ENCODE assay signal across 15 mouse cellular contexts in genomic region chr3:137281052-137281451, GRCm38 (mm10). TPM values are rescaled to one million over a fixed set of nuclear protein-coding genes. Genes with fewer than 3 reads are reported as not detected.
DNase-seq lines count a peak whose midpoint lies in the region; ATAC-seq and TF ChIP-seq lines count a peak whose summit lies in the region.
"Had no signal": no experiment of that assay in that cellular context is flagged by ENCODE, and none has a peak within 500 bp of the region (broad histone marks: within the 10 kb centered on the region; RNA-seq: fewer than 3 reads in every experiment).

No protein-coding gene starts in this region.

- no peak overlapping the region for H3K27ac ChIP-seq in kidney, adult 2 months (ENCODE audit: insufficient read depth, low read depth, low read length)
- H3K27ac ChIP-seq in kidney, embryonic 16.5 days (ENCODE audit: low read length), result no peak overlapping the region
- peak overlapping the region; percentile 56; the same call in 1 of the 2 replicates for H3K27ac ChIP-seq in gastrocnemius, adult 2 months
- no peak overlapping the region for H3K27ac ChIP-seq in hindbrain, embryonic 10.5 days
- H3K27ac ChIP-seq: embryonic facial prominence, embryonic 12.5 days; hindbrain, embryonic 13.5 days had no signal

- peak; percentile 2 for DNase-seq in adrenal gland, postnatal 25 days
- DNase-seq in adrenal gland, adult 18-20 months (ENCODE audit: low spot score in 2 of 2), result no peak
- peak; percentile 17 for DNase-seq in kidney, adult 2 months
- DNase-seq in gastrocnemius, adult 2 months, result peak; percentile 59
- DNase-seq in heart, postnatal 4 days, result peak; percentile 45
- no peak for DNase-seq in left cerebral cortex, adult 9 months (ENCODE audit: low spot score in 2 of 2)
- DNase-seq in hindbrain, embryonic 10.5 days (ENCODE audit: low spot score), result no peak
- DNase-seq: cerebellum, adult 18-20 months; kidney, postnatal 4 days; lung, adult 2 months; right cerebral cortex, postnatal 14 days had no signal

- no peak for TF ChIP-seq CTCF in kidney, adult 2 months (conservative IDR thresholded peaks at IDR 0.05; ENCODE audit: insufficient read depth, insufficient read length, low read depth, low read length)
- no peak for TF ChIP-seq CTCF in gastrocnemius, adult 2 months (IDR thresholded peaks at IDR 0.05)

- peaks cover 4% of the 10 kb centered on the region; the same call in 1 of the 2 replicates for H3K9me3 ChIP-seq in kidney, embryonic 16.5 days (ENCODE audit: low read length)
- no peaks in the 10 kb centered on the region for H3K9me3 ChIP-seq in hindbrain, embryonic 10.5 days
- H3K9me3 ChIP-seq: embryonic facial prominence, embryonic 12.5 days; hindbrain, embryonic 13.5 days had no signal

- no peak for TF ChIP-seq POLR2A in kidney, adult 2 months (IDR thresholded peaks at IDR 0.05; ENCODE audit: low read depth, low read length)

- WGBS in kidney, adult 2 months, result 70% methylated on average over 7 of the region's 7 CpGs
- 84% methylated on average over 7 of the region's 7 CpGs for WGBS in kidney, embryonic 16.5 days
- 87% methylated on average over 7 of the region's 7 CpGs for WGBS in hindbrain, embryonic 10.5 days

- intact Hi-C loops in gastrocnemius, adult 2 months (cut with DNase I), result no loop called here

- H3K4me3 ChIP-seq in kidney, adult 2 months (ENCODE audit: insufficient read depth, low read depth, low read length), result no peak overlapping the region
- no peak overlapping the region for H3K4me3 ChIP-seq in kidney, embryonic 16.5 days (ENCODE audit: low read length)
- peak overlapping the region; percentile 9; the same call in 1 of the 2 replicates for H3K4me3 ChIP-seq in gastrocnemius, adult 2 months
- no peak overlapping the region for H3K4me3 ChIP-seq in hindbrain, embryonic 10.5 days
- H3K4me3 ChIP-seq: embryonic facial prominence, embryonic 12.5 days; hindbrain, embryonic 13.5 days had no signal

- no peak overlapping the region for H3K4me2 ChIP-seq in kidney, embryonic 16.5 days (replicated peaks; ENCODE audit: low read depth, low read length)
- H3K4me2 ChIP-seq: embryonic facial prominence, embryonic 12.5 days; hindbrain, embryonic 13.5 days had no signal

- ATAC-seq in kidney, embryonic 16.5 days (ENCODE audit: low FRiP score, low TSS enrichment), result no peak

- H3K4me1 ChIP-seq in kidney, adult 2 months (ENCODE audit: control insufficient read depth, insufficient read depth, low read length), result no peaks in the 10 kb centered on the region
- peaks cover 7% of the 10 kb centered on the region; the same call in 1 of the 2 replicates for H3K4me1 ChIP-seq in kidney, embryonic 16.5 days (ENCODE audit: insufficient read depth, low read length)
- H3K4me1 ChIP-seq in hindbrain, embryonic 10.5 days (replicated peaks), result no peaks in the 10 kb centered on the region
- H3K4me1 ChIP-seq: embryonic facial prominence, embryonic 12.5 days; hindbrain, embryonic 13.5 days had no signal

- no peaks in the 10 kb centered on the region for H3K36me3 ChIP-seq in kidney, adult 2 months (ENCODE audit: control insufficient read depth, insufficient read depth, low read length)
- H3K36me3 ChIP-seq in kidney, embryonic 16.5 days (ENCODE audit: insufficient read depth, low read length), result no peaks in the 10 kb centered on the region
- no peaks in the 10 kb centered on the region for H3K36me3 ChIP-seq in hindbrain, embryonic 10.5 days
- H3K36me3 ChIP-seq: embryonic facial prominence, embryonic 12.5 days; hindbrain, embryonic 13.5 days had no signal

- H3K9ac ChIP-seq in kidney, embryonic 16.5 days (replicated peaks; ENCODE audit: low read length), result no peak overlapping the region
- H3K9ac ChIP-seq: embryonic facial prominence, embryonic 12.5 days; hindbrain, embryonic 13.5 days had no signal

- no peaks in the 10 kb centered on the region for H3K27me3 ChIP-seq in kidney, adult 2 months (replicated peaks; ENCODE audit: control insufficient read depth, insufficient read depth, low read length)
- H3K27me3 ChIP-seq in kidney, embryonic 16.5 days (ENCODE audit: insufficient read depth, low read length), result no peaks in the 10 kb centered on the region
- no peaks in the 10 kb centered on the region for H3K27me3 ChIP-seq in hindbrain, embryonic 10.5 days (ENCODE audit: insufficient read depth, poor library complexity, severe bottlenecking)
- H3K27me3 ChIP-seq: embryonic facial prominence, embryonic 12.5 days; hindbrain, embryonic 13.5 days had no signal

RNA-seq across cellular contexts. Expression of gene Emcn, which starts 59.8 kb away (rescaled TPM):
- 90.6 and 116 TPM in 2 replicates for total RNA-seq in adrenal gland, postnatal 25 days (2021)
- 10 to 100 TPM; 89.8 to 91.7 TPM for total RNA-seq in adrenal gland, adult 18-20 months (2021)
- polyA plus RNA-seq in kidney, adult 2 months (2012; rRNA removed), result 101 and 121 TPM in 2 replicates
- polyA plus RNA-seq in kidney, embryonic 16.5 days (2015; fragmentation: Nextera tagmentation; extraction: Ambion mirVana), result 114 and 115 TPM in 2 replicates
- 10 to 100 TPM in 1 of 2 experiments, 1 to 10 TPM in 1; 7.7 to 11.9 TPM for total RNA-seq in gastrocnemius, adult 2 months (2021)
- 10 to 100 TPM; 62.9 TPM for total RNA-seq in heart, postnatal 4 days (2021)
- polyA plus RNA-seq in hindbrain, embryonic 10.5 days (2016; fragmentation: Nextera tagmentation; extraction: Ambion mirVana), result 20.7 and 25.0 TPM in 2 replicates
- total RNA-seq: MEL had no signal

Comparison
In these comparisons a context has a peak if more than half of its experiments do, and no peak if none do; other contexts are left out.
1. DNase-seq: peak in adrenal gland, postnatal 25 days (single experiment), kidney, adult 2 months (single experiment), gastrocnemius, adult 2 months (single experiment) and heart, postnatal 4 days (single experiment); none in adrenal gland, adult 18-20 months (0 of 2), left cerebral cortex, adult 9 months (0 of 2) and hindbrain, embryonic 10.5 days (single experiment).